Mouse (Mus musculus): ENCODE measurements around the gene Glg1.

The Glg1 gene

GRCm38 (mm10) chr8:111260251-111260650 is 1.2 kb upstream of the Glg1 start:
- no peak for TF ChIP-seq GATA4 (IDR thresholded peaks at IDR 0.05; ENCODE audit: insufficient replicate concordance, low read length)

GRCm38 (mm10) chr8:111259408-111259741 is 359 bp upstream of the Glg1 start:
- no peak for TF ChIP-seq GATA4 (IDR thresholded peaks at IDR 0.05; ENCODE audit: insufficient replicate concordance, low read length)

DNA sequence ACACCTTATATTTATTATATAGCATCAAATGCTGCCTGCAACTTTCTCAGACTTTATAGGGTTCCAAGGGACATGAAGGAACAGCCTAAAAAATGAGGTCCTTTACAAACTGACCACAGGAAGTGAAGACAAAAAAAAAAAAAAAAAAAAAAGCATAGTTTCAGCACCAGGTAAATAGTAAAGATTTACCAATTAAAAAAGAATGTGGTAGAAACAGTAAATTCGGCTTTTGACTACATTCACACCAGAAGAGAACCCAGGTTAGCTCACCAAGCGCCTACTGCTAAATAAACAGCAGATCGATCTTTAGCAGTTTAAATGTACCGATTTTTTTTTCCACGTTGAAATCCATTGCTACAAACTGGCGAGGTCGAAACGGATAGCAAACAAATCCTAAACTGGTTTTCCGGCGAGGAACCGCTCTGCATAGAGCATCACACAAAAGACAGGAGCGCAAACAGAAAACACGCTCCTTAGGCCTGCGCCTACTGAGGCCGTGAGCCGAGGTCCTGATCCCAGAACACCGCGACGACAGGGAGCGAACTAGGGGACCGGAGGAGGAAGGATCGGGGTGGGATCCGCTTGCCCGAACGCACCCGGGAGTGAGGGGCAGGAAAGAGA is 896 bp downstream of the Glg1 start:
- TF ChIP-seq GATA4 (IDR thresholded peaks at IDR 0.05; ENCODE audit: insufficient replicate concordance, low read length), result no peak

DNA sequence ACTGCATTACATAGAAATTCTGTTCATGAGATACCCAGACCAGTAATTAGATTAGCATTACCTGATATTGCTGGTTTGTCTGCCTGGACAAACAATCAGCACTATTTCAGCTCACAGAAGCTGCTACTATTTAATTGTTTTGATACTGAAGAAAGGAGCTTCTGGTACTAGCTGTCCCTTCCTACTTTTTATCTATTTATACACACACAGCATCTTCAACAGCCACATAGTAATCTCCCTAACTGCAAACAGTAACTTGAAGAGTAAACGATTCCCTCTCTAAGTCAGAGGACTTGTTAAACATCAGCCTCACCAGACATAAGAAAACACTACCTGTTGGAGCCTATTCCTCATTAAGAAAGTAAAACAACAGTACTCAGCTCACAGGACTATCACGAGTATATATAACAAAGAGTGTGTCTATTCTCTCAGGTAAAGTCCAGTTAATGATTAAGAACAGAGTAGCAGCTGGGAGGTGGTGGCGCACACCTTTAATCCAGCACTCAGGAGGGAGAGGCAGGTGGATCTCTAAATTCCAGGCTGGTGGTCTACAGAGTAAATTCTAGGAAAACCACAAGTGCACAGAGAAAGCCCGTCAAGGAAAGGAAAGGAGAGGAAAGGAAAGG is 6.4 kb downstream of the Glg1 start:
- no peak for TF ChIP-seq GATA4 (IDR thresholded peaks at IDR 0.05; ENCODE audit: insufficient replicate concordance, low read length)

DNA sequence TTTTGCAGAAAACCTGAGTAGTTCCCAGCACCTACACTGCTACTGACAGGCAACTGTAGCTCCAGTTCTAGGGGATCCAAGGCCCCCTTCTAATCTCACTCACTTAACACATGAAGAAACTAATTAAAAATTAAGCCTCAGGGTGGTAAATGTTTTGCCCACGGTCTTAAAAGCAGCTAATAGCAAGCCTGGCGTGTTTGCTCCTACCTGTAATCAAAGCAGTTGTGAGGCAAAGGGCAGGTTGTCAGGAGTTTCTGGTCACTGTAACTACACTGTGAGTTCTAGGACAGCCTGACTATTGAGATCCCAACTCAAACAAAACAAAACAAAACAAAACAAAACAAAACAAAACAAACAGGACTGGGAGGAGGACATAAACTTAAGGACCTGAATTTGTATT is 8.9 kb downstream of the Glg1 start:
- TF ChIP-seq GATA4 (IDR thresholded peaks at IDR 0.05; ENCODE audit: insufficient replicate concordance, low read length), result no peak

DNA sequence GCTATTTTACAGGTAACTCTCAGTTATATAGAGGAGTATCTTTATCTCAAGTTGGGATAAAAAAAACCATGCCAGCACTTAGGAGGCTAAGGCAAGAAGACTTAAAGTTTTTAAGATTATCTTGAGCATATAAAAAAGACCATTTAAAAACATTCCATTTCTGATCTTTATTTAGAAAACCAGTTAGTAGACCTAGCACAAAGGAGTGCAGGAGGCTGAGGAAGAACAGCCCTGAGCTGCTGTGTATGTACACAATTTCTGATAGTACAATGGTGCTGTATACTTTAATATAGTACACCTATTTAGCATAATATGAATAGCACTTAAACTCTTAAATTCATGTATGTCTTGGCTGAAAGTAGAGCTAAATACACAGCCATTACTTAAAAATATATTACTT is 10.9 kb downstream of the Glg1 start:
- TF ChIP-seq GATA4 (IDR thresholded peaks at IDR 0.05; ENCODE audit: insufficient replicate concordance, low read length), result no peak

DNA sequence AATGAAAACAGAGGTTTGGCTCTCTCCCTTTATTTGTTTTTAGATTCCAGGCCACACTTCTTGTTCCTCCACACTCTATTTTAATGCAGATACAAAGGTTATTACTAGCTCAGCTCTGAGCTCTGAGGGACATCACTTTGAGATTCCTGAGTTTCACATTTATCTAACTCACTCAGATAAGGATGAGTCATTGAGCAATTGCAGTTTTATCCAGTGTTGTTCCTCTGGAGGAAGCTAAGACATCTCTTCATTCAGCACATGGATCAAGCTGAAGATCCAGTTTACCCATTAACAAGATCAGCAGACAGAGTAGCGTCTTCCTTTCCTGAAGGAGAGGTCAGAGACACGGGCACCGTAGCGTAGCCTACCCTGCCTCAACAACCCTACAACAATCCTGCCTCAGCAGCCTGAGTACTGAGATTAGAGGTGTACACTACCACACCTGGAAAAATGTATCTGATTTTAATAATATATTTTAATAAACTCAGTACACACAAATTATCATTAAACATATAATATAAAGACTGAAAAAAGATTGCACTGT is 12.7 kb downstream of the Glg1 start:
- TF ChIP-seq GATA4 (IDR thresholded peaks at IDR 0.05; ENCODE audit: insufficient replicate concordance, low read length), result no peak

- TF ChIP-seq GATA4 (IDR thresholded peaks at IDR 0.05; ENCODE audit: insufficient replicate concordance, low read length), result no peak
Observed at GRCm38 (mm10) chr8:111237301-111237700, 21.7 kb downstream of the Glg1 start.

DNA sequence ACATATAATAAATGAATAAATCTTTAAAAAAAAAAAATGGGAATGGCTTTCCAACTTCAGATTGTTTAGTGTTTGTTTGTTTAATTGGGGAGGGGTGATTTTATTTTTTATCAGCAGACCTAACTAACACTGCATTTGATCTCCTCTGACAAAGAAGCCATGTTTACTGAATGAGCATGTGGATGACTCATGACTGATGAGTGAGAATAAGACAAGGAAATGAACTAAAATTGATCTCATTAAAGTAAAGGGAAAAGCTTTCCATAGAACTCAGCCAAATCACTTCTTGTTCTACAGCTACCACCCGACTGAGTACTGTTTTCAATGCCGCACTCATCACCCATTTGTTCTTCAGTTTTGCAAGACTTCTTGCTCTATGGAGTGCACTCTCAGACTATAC is 25.3 kb downstream of the Glg1 start:
- TF ChIP-seq GATA4 (IDR thresholded peaks at IDR 0.05; ENCODE audit: insufficient replicate concordance, low read length), result no peak

DNA sequence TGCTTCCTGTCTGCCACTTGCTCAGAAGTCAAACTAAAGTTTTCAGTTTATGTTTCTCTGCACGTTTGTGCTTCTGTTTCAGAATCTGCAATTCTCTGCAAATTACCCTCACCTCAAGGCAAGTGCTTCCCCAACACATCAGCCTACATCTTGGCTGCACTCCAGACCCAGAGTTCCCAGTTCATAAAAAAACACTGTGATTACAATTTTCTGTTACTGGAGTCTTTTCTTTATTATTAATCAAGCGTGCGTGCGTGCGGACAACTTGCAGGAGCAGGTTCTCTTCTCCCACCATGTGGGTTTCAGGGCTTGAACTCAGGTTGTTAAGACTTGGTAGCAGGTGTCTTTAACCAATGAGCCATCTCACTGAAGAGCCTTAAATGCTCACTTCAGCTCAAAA is 34.9 kb downstream of the Glg1 start:
- TF ChIP-seq GATA4 (IDR thresholded peaks at IDR 0.05; ENCODE audit: insufficient replicate concordance, low read length), result no peak

- no peak for TF ChIP-seq GATA4 (IDR thresholded peaks at IDR 0.05; ENCODE audit: insufficient replicate concordance, low read length)
Observed at GRCm38 (mm10) chr8:111218107-111218506, 40.9 kb downstream of the Glg1 start.

DNA sequence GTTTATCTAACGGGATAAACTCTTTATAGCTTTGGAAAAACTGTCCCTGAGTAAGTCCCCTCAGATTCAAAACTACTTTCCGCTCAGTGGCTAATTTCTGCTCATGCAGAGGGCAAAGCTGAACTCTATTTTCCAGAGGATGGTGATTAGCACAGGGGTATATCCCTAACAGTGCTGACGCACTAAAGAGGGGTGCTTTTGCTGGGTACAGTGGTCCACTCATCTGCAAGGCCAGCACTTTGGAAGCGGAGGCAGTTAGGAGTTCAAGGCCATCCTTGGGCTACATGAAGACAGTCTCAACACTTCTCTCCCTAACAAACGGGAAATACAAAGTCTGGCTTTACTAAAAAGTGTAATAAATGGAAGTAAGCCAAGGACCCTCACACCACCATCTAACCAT is 45.6 kb downstream of the Glg1 start:
- no peak for TF ChIP-seq GATA4 (IDR thresholded peaks at IDR 0.05; ENCODE audit: insufficient replicate concordance, low read length)

DNA sequence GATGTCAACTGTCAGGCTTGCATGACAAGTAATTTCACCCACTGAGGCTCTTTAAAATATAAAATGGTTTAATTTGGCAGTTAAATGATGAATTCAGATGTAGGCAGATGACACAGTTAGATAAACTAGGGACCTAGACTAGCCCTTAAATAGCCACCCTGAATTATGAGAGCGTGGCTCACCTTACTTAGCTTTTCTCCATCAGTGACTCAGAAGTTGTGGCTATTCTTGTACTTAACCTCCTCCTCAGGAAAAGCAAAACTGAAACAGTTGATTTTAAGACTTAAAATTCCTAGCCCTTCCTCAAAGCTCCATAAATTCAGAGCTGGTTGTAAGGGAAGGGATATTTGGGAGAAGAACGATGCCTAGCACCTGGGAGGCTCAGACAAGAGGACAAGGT is 47.8 kb downstream of the Glg1 start:
- no peak for TF ChIP-seq GATA4 (IDR thresholded peaks at IDR 0.05; ENCODE audit: insufficient replicate concordance, low read length)

DNA sequence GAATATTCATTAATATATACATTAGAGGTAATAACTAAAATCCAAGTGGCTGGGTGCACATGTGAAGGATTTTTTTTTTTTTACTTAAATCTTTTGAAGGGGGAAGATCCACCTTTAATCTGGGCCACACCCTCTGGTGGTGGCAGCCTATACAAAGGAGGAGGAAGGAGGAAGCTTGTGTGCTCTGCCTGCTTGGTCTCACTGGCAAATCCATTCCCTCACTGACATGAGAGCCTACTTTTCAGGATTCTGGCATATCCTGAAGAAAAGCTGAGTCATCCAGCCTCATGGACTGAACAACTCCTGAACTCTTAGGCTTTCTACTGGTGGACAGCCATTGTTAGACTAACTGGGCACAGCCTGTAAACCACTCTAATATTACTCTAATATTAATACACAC is 49.1 kb downstream of the Glg1 start:
- TF ChIP-seq GATA4 (IDR thresholded peaks at IDR 0.05; ENCODE audit: insufficient replicate concordance, low read length), result no peak

DNA sequence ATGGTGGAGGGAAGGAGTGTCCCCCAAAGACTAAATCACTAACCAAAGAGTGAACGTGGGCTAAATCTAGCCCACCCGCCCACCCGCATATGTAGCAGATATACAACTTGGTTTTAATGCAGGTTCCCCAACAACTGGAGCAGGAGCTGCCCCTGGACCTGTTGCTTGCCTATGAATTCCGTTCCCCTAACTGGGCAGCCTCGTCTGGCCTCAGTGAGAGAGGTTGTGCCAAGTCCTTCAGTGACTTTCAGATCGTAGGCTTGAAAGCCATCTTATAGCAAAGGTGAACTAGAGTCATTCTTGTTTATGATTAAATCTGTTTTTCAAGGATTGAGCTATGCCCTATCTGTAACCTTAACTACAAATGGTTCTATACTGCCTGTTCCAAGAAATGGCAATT is 52.7 kb downstream of the Glg1 start:
- no peak for TF ChIP-seq GATA4 (IDR thresholded peaks at IDR 0.05; ENCODE audit: insufficient replicate concordance, low read length)

DNA sequence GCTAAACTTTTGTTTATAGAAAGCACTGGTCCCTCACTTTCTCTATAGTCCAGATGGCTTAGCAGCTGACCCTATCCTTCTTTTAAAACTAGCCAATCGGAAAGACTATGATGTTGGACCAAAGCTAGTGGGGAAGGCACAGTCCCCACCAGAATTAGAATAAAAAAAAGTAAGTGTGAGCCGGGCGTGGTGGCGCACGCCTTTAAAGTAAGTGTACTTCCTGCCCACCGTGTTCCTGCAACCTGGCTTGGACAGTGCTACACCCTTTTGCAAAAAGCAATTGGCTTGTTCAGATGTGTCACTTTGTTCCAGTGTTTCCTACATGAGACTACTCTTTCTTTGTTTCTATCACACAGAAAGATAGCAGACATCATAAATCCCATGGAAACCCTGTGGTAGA is 54.0 kb downstream of the Glg1 start:
- TF ChIP-seq GATA4 (IDR thresholded peaks at IDR 0.05; ENCODE audit: insufficient replicate concordance, low read length), result no peak

DNA sequence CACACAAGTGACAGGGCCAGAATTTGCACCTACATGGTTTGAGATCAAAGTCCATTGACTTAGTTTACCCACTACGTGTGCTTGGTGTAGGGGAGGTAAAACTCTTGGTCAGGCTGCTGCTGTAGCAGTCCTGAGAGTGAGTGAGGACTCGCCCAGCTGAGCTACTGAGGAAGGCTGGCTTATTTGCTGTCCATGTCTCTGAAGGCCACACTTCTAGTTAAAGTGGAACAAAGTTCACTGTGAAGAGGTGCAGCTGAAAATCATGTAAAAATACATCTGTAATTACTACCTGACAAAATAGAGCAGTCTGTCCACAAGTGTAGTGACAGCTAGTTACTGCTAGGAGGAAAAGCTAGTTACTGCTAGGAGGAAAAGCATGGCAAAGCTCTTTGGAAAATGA is 55.7 kb downstream of the Glg1 start:
- no peak for TF ChIP-seq GATA4 (IDR thresholded peaks at IDR 0.05; ENCODE audit: insufficient replicate concordance, low read length)
